Mouse (Mus musculus) urinary bladder, postnatal 0 days (tissue): ENCODE data around the gene Cnksr2. TPM values are rescaled to one million over a fixed set of nuclear protein-coding genes. Genes with fewer than 3 reads are reported as not detected.

Source experiments
- polyA plus RNA-seq: library from polyadenylated mRNA; unstranded; fragments of >200 nt; fragmentation: Nextera tagmentation; extraction: Ambion mirVana; gene quantifications from 2 replicates; pipeline ENCODE4 v1.2.1, GENCODE M21; 2015

Cnksr2 gene
- 0.18 and 0.22 TPM in 2 replicates for polyA plus RNA-seq

GRCm38 (mm10) chrX:158043057-158043843 lies at the start of gene Cnksr2:
Gene Cnksr2 (minus strand): TSS chrX:158043294.

GRCm38 (mm10) chrX:157818207-157818920 lies 224.7 kb downstream of the Cnksr2 start, which contains the start of gene Klhl34:
Gene Klhl34 (plus strand): TSS chrX:157818435.

Other genes with a start within 250 kb of the Cnksr2 start
- not detected in 2 replicates for gene Klhl34, start 224.9 kb downstream of the Cnksr2 start, polyA plus RNA-seq